Mouse (Mus musculus) C2C12 (cell line): Measurements from ENCODE around the gene Kcnv2.

ENCODE experiments used
- CEBPB ChIP-seq: IDR thresholded peaks from one replicate; pipeline ENCODE4 v1.6.1; 2011; ENCODE audit warnings: low read depth, mild to moderate bottlenecking, control low read depth, moderate library complexity
- CTCF ChIP-seq: IDR thresholded peaks from one replicate; pipeline ENCODE4 v1.5.1; 2011; ENCODE audit not compliant: control insufficient read depth, insufficient read depth, insufficient read length
- FOSL1 ChIP-seq: IDR thresholded peaks from one replicate; pipeline ENCODE4 v1.8.0; 2011; ENCODE audit warnings: mild to moderate bottlenecking, low read length; ENCODE audit not compliant: poor library complexity, insufficient read depth, severe bottlenecking
- MAX ChIP-seq: IDR thresholded peaks from one replicate; pipeline ENCODE4 v1.6.1; 2011; ENCODE audit warnings: mild to moderate bottlenecking, control low read depth
- MYOD1 ChIP-seq: IDR thresholded peaks from one replicate; pipeline ENCODE4 v1.6.1; 2011; ENCODE audit warnings: low read depth; ENCODE audit not compliant: control insufficient read depth, insufficient read length
- MYOG ChIP-seq: IDR thresholded peaks from one replicate; pipeline ENCODE4 v1.6.1; 2011; ENCODE audit not compliant: control insufficient read depth, insufficient read length; ENCODE audit errors: extremely low read depth
- USF1 ChIP-seq: IDR thresholded peaks from one replicate; pipeline ENCODE4 v1.6.1; 2011; ENCODE audit warnings: low read depth, mild to moderate bottlenecking, control low read depth, moderate library complexity

- TF ChIP-seq CTCF (no peak), USF1 (no peak), MYOG (no peak), CEBPB (no peak), MYOD1 (no peak), FOSL1 (no peak), MAX (no peak)
Observed at GRCm38 (mm10) chr19:27316313-27317258, 5.8 kb upstream of the Kcnv2 start.
